Mouse (Mus musculus) hindbrain, embryonic 14.5 days (tissue): ENCODE results near the gene Cldn24. TPM values are rescaled to one million over a fixed set of nuclear protein-coding genes. Genes with fewer than 3 reads are reported as not detected.
"Not testable (repeated sequence)": the region's sequence is repeated elsewhere in the genome, so short reads cannot be mapped to it uniquely, and the experiment has no call there.

Source experiments
- ATAC-seq: fragments of 200-750 bp; cut with Nextera tagmentation; 2 replicates; pipeline ENCODE4 v1.8.0; 2017; ENCODE audit warnings: moderate number of reproducible peaks, mild to moderate bottlenecking, moderate TSS enrichment, moderate library complexity; ENCODE audit not compliant: low FRiP score
- DNase-seq: peaks from one replicate; pipeline ENCODE4 v3.0.0-alpha.2; 2015; ENCODE audit warnings: low spot score
- H3K27ac ChIP-seq: fragments of 300-500 bp; sonication (generic); 2 replicates; pipeline ENCODE4 v1.5.1; 2014; ENCODE audit warnings: mild to moderate bottlenecking, moderate library complexity
- H3K27me3 ChIP-seq: fragments of 300-500 bp; sonication (generic); 2 replicates; pipeline ENCODE4 v1.6.1; 2014; ENCODE audit warnings: mild to moderate bottlenecking, low read length, mixed read lengths; ENCODE audit not compliant: control insufficient read depth, insufficient read depth
- H3K36me3 ChIP-seq: fragments of 300-500 bp; sonication (generic); replicated peaks from 2 replicates; pipeline ENCODE4 v1.6.1; 2014; ENCODE audit not compliant: control insufficient read depth, insufficient read depth
- H3K4me1 ChIP-seq: fragments of 300-500 bp; sonication (generic); replicated peaks from 2 replicates; pipeline ENCODE4 v1.6.1; 2014; ENCODE audit warnings: antibody characterized with exemption, low read length, mixed read lengths; ENCODE audit not compliant: control insufficient read depth, insufficient read depth
- H3K4me2 ChIP-seq: fragments of 300-500 bp; sonication (generic); replicated peaks from 2 replicates; pipeline ENCODE4 v1.6.1; 2014; ENCODE audit warnings: mild to moderate bottlenecking, moderate library complexity
- H3K4me3 ChIP-seq: fragments of 300-500 bp; sonication (generic); replicated peaks from 2 replicates; pipeline ENCODE4 v1.5.1; 2014; ENCODE audit warnings: mild to moderate bottlenecking, low read length
- H3K9ac ChIP-seq: fragments of 300-500 bp; sonication (generic); 2 replicates; pipeline ENCODE4 v1.6.1; 2014
- H3K9me3 ChIP-seq: fragments of 300-500 bp; sonication (generic); 2 replicates; pipeline ENCODE4 v1.6.1; 2016; ENCODE audit warnings: low read length; ENCODE audit not compliant: control insufficient read depth
- WGBS: fragments of 180-500 bp; shearing (Covaris S2); extraction: QIAGEN DNeasy Blood & Tissue Kit; methylation state at CpG from one replicate; pipeline ENCODE4 v1.1.7; 2014; 5-methylcytosine and 5-hydroxymethylcytosine counted together
- polyA plus RNA-seq: library from polyadenylated mRNA; unstranded; fragments of >200 nt; fragmentation: Nextera tagmentation; extraction: Ambion mirVana; gene quantifications from 2 replicates; pipeline ENCODE4 v1.2.1, GENCODE M21; 2014

The Cldn24 gene
- polyA plus RNA-seq, 1 experiment from 2014 or later = not detected

DNA sequence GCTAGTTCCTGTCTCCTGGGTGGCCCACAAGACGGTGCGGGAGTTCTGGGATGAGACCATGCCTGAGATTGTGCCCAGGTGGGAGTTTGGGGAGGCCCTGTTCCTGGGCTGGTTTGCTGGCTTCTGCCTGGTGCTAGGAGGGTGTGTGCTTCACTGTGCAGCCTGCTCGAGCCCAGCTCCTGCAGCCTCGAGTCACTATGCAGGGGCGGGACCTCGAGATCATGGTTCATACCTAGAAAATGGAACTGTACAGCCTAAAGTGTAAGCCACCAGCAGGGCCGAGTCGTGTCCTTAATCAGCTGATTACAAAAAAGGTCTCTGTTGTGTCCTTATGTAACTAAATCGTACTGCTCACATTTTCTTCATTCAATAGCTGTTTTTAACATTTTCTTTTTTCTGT lies 598 bp downstream of the Cldn24 start:
- not testable (repeated sequence) for DNase-seq, H3K4me1 ChIP-seq, H3K4me3 ChIP-seq, H3K4me2 ChIP-seq, H3K27ac ChIP-seq, H3K36me3 ChIP-seq, H3K9me3 ChIP-seq, H3K9ac ChIP-seq, ATAC-seq, H3K27me3 ChIP-seq
- WGBS = 88% methylated on average over 7 of the region's 9 CpGs

DNA sequence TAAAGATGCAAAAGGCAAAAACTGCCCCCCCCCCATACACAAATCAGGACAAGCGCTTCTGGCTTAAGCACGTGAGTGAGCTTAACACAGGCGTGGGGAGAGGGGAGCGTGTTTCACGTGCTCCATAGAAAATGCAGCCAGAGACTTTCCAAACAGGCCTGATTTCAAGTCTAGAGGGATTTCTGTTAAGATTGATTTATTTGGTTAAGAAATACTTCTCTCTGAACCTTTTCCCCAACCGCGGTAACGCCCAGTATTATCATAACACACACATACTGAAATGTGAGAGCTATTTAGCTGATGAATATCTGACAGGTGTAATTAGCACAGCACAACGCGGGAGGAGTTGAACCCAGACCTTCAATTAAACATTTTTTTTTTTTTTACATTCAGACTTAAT lies 1.8 kb downstream of the Cldn24 start:
- Histone ChIP-seq H3K27me3 (no peaks in the 10 kb centered on the region), H3K4me2 (no peak overlapping the region), H3K27ac (no peak overlapping the region), H3K9me3 (no peaks in the 10 kb centered on the region), H3K4me1 (no peaks in the 10 kb centered on the region), H3K4me3 (no peak overlapping the region), H3K9ac (no peak overlapping the region), H3K36me3 (no peaks in the 10 kb centered on the region)
- ATAC-seq = no peak
- 57% methylated on average over 10 of the region's 10 CpGs for WGBS
- no peak for DNase-seq

DNA sequence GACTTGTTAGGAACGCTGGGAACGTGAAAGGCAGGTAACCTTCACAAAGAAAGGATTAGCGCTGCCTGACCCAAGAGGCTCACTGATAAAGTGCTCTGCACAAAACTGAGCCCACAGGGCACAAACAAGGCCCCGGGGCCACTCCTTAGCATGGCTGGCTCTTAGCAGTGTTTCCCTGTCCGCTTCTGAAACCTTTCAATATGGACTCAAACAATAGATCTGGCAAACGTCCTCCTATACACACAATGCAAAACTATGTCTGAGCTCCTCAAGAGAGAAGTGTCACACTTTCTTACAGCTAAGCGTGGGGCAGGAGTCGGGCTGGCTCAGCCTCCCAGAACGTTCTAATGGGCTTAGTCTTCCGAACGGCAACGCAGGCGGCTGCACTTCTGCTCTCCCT lies 2.2 kb downstream of the Cldn24 start, which contains the start of gene Cldn22:
TSS of gene Cldn22 (plus strand) at position 301 of the 400 bp plus-strand sequence.
- Histone ChIP-seq H3K27me3 (no peaks in the 10 kb centered on the region), H3K4me1 (no peaks in the 10 kb centered on the region), H3K9me3 (no peaks in the 10 kb centered on the region), H3K9ac (no peak within 1 kb of the TSS), H3K36me3 (no peaks in the 10 kb centered on the region), H3K27ac (no peak within 1 kb of the TSS), H3K4me3 (no peak within 1 kb of the TSS), H3K4me2 (no peak within 1 kb of the TSS)
- DNase-seq = no peak
- no peak for ATAC-seq
- WGBS = 57% methylated on average over 13 of the region's 13 CpGs

DNA sequence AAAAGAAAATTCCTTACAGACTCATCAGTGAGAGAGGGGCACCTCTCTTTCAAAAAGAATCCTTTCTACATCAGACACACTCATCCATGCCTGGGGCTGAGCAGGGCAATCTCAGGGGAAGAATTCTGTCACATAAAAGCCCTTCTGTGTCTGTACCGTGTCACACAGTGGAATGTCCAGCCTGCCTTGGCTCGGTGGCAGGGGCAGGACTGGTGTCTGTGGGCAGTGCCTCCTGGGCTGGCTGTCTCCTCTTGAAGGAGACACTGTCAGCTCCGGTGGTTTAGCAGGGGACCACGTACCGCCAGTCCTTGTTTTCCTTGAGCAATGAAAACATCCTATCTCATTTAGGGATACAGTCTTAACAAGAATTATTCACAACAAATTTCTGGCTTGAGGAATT lies 3.7 kb downstream of the Cldn24 start:
- no peak overlapping the region for H3K27ac ChIP-seq
- H3K4me1 ChIP-seq = no peaks in the 10 kb centered on the region
- DNase-seq (no peak), ATAC-seq (no peak)
- no peaks in the 10 kb centered on the region for H3K9me3 ChIP-seq
- no peak overlapping the region for H3K4me2 ChIP-seq
- no peak overlapping the region for H3K9ac ChIP-seq
- 62% methylated on average over 5 of the region's 5 CpGs for WGBS
- no peaks in the 10 kb centered on the region for H3K27me3 ChIP-seq
- no peak overlapping the region for H3K4me3 ChIP-seq
- no peaks in the 10 kb centered on the region for H3K36me3 ChIP-seq

DNA sequence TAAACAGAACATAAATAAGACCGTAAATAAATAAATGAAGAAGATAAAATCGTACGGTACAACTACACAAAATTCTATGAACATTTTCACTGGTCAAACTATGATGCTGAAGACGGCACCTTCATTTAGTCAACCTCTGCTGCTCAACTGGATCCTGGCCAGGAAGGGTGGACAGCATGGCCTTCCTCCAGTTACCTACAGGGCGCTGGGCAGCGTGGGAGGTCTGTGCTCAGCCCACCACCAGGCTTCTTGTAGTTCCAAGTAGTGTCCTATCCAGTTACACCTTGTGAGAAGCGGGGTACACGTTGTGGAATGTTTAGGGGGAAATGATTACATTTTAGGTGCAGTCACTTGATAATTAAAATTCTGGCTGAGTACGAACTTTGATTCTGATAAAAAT lies 5.0 kb downstream of the Cldn24 start:
- Histone ChIP-seq H3K9ac (no peak overlapping the region), H3K4me1 (no peaks in the 10 kb centered on the region), H3K4me2 (no peak overlapping the region), H3K27ac (no peak overlapping the region), H3K9me3 (no peaks in the 10 kb centered on the region), H3K36me3 (no peaks in the 10 kb centered on the region), H3K4me3 (no peak overlapping the region), H3K27me3 (no peaks in the 10 kb centered on the region)
- no peak for DNase-seq
- ATAC-seq = no peak
- 94% methylated on average over 9 of the region's 9 CpGs for WGBS

DNA sequence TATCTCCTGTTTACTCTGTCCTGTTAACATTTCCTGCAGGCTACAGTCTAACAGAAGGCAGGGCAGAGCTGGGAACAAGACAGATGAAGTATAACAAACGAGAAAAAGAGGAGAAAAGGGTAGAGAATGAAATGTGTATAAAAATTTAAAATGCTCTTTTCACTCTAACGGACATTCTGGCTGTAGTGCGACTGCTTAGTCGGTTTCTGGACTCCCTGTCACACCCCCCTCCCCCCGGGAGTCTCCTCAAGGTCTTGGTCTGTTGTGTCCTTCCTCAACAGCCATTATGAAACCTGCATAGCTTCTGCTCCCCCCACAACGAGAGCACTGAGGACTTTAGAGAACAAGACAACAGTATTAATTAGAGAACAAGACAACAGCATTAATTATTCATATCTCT lies 10.7 kb downstream of the Cldn24 start:
- 76% methylated on average over 6 of the region's 6 CpGs for WGBS
- DNase-seq = no peak
- Histone ChIP-seq H3K9me3 (no peaks in the 10 kb centered on the region), H3K27me3 (no peaks in the 10 kb centered on the region), H3K4me3 (no peak overlapping the region), H3K27ac (no peak overlapping the region), H3K4me1 (no peaks in the 10 kb centered on the region), H3K9ac (no peak overlapping the region), H3K36me3 (no peaks in the 10 kb centered on the region), H3K4me2 (no peak overlapping the region)
- ATAC-seq = no peak

DNA sequence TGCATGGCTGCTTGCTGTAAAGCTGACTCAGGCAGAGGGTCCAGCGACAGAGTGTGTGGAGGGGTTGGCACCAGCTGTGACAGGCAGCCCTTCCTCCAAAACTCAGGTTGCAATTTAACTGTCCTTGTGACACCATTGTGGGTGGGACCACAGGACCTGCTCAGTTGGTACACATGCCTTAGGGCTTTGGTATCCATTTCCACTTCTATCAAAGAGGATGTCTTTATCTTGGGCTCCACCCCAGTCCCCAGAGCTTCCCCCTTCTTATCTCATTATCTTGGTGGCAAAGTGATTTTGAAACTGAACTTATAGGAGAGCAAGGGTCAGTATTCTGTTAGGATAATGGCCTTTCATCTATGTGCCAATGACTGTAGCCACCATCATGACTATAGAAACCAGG lies 12.0 kb downstream of the Cldn24 start:
- Histone ChIP-seq H3K36me3 (0 out of 2 replicates have a peak, but pooled peaks cover 5% of the 10 kb centered on the region), H3K27ac (no peak overlapping the region), H3K4me1 (no peaks in the 10 kb centered on the region), H3K4me2 (no peak overlapping the region), H3K4me3 (no peak overlapping the region), H3K9me3 (no peaks in the 10 kb centered on the region), H3K27me3 (no peaks in the 10 kb centered on the region), H3K9ac (no peak overlapping the region)
- no peak for ATAC-seq
- WGBS = 96% methylated on average over 1 of the region's 1 CpGs
- DNase-seq = no peak

DNA sequence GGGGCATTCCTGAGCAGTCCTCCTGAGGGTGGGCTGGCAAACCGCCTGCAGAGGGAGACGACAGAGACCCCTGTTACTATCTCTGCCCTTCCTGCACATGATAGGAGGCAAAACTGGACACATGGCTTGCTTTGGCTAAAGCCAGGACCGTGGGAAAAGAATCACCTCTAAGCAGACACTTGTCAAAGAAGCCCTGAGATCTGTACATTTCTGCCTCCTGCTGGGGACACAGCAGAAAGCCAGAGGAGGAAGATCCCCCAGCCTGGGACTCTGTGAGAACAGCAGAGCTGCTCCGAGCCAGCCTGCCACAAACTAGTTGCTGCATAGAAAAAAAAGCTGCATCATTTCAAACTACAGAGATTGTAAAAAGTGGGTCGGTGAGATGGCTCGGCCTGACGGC lies 21.1 kb downstream of the Cldn24 start:
- DNase-seq (no peak), ATAC-seq (no peak)
- 82% methylated on average over 7 of the region's 7 CpGs for WGBS
- H3K9me3 ChIP-seq = no peaks in the 10 kb centered on the region
- no peak overlapping the region for H3K9ac ChIP-seq
- H3K4me1 ChIP-seq = no peaks in the 10 kb centered on the region
- no peak overlapping the region for H3K4me3 ChIP-seq
- no peak overlapping the region for H3K4me2 ChIP-seq
- H3K36me3 ChIP-seq = peaks cover 33% of the 10 kb centered on the region
- no peaks in the 10 kb centered on the region for H3K27me3 ChIP-seq
- H3K27ac ChIP-seq = no peak overlapping the region

DNA sequence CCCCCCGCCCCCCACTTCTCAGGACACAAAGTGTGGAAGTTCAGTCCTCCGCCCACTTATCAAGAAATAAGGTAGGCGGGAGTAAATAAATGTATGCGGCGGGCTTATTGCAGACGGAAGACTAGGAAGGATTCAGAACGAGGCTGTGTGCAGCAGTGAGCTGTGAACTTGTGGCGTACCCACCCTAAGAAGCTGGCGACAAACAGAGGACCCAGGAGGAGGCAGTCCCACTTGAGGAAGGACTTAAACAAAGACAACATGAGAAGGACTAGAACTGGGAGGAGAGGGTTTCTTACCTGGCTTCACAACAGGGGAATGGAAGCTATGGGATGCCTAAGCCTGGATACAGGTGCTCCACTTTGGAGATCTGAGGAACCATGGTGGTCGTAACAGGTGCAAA lies 21.7 kb downstream of the Cldn24 start:
- ATAC-seq (no peak), DNase-seq (no peak)
- 93% methylated on average over 10 of the region's 10 CpGs for WGBS
- Histone ChIP-seq H3K27ac (no peak overlapping the region), H3K36me3 (peaks cover 31% of the 10 kb centered on the region), H3K9ac (no peak overlapping the region), H3K4me2 (no peak overlapping the region), H3K9me3 (no peaks in the 10 kb centered on the region), H3K4me3 (no peak overlapping the region), H3K27me3 (no peaks in the 10 kb centered on the region), H3K4me1 (no peaks in the 10 kb centered on the region)

DNA sequence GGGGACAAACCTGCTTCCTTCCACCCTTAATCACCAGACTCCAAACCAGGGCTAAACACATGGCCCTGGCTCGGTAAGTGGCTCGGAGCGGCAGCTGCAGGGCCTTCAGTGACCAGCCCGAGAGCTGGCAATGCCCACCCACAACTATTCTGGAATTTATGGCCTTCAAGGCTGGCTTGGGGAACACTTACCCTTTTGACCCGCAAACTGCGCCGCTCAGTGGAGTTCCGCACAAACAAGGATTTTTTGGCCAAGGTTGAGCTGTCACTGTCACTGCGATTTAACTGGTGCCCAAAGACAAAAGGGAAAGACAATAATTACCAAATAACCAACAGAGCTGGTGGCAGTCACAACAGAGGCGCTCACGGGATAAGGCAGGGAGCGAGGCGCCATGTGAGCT lies 24.0 kb downstream of the Cldn24 start:
- 70% methylated on average over 13 of the region's 13 CpGs for WGBS
- no peak for ATAC-seq
- H3K27ac ChIP-seq = no peak overlapping the region

More for the DNA sequence above, 24.0 kb downstream of the Cldn24 start:
- peaks cover 38% of the 10 kb centered on the region for H3K36me3 ChIP-seq
- no peaks in the 10 kb centered on the region for H3K27me3 ChIP-seq
- no peak overlapping the region for H3K4me2 ChIP-seq
- no peak for DNase-seq
- H3K9ac ChIP-seq = no peak overlapping the region
- H3K9me3 ChIP-seq = no peaks in the 10 kb centered on the region
- H3K4me1 ChIP-seq = no peaks in the 10 kb centered on the region
- H3K4me3 ChIP-seq = no peak overlapping the region
